Mouse (Mus musculus): ENCODE measurements around the gene Tlr11.

Gene Tlr11

GRCm38 (mm10) chr14:50357593-50357992, at the start of gene Tlr11:
Gene Tlr11 (plus strand): TSS chr14:50357914.
- no peak for DNase-seq (ENCODE audit: low read depth, low spot score)

- DNase-seq (ENCODE audit: low read depth, low spot score), result no peak
These were observed 31.1 kb upstream of the Tlr11 start, which contains the start of gene Olfr734 for GRCm38 (mm10) chr14:50326661-50327060. Gene Olfr734 (minus strand): TSS chr14:50326761.

- no peak for DNase-seq (ENCODE audit: low read depth, low spot score)
These were observed 8.9 kb upstream of the Tlr11 start, which contains the start of gene Olfr735 for GRCm38 (mm10) chr14:50348796-50349195. Gene Olfr735 (minus strand): TSS chr14:50348872.

GRCm38 (mm10) chr14:50352438-50352837, 5.3 kb upstream of the Tlr11 start:
- no peak for DNase-seq (ENCODE audit: low read depth, low spot score)

GRCm38 (mm10) chr14:50356725-50357124, 989 bp upstream of the Tlr11 start:
- DNase-seq (ENCODE audit: low read depth, low spot score), result no peak

GRCm38 (mm10) chr14:50360480-50360879, 2.8 kb downstream of the Tlr11 start:
- no peak for DNase-seq (ENCODE audit: low read depth, low spot score)

- no peak for DNase-seq (ENCODE audit: low read depth, low spot score)
These were observed 5.8 kb downstream of the Tlr11 start for GRCm38 (mm10) chr14:50363561-50363960.

GRCm38 (mm10) chr14:50380863-50381262, 23.1 kb downstream of the Tlr11 start, which contains the start of gene Olfr736:
Gene Olfr736 (plus strand): TSS chr14:50381163.
- DNase-seq (ENCODE audit: low read depth, low spot score), result no peak

GRCm38 (mm10) chr14:50407268-50407667, 49.6 kb downstream of the Tlr11 start, which contains the start of gene Olfr738:
Gene Olfr738 (plus strand): TSS chr14:50407568.
- no peak for DNase-seq (ENCODE audit: low read depth, low spot score)

Measured in skeletal muscle tissue, adult 2 months (tissue).